Mouse (Mus musculus): ENCODE measurements around the gene Pcp4l1. TPM values are rescaled to one million over a fixed set of nuclear protein-coding genes. Genes with fewer than 3 reads are reported as not detected.

Gene Pcp4l1
- polyA plus RNA-seq, 1 experiment from 2014 or later: 5.1 TPM

GRCm38 (mm10) chr1:171189476-171190114 lies 6.5 kb downstream of the Pcp4l1 start:
- peaks cover 14% of the 10 kb centered on the region for H3K27me3 ChIP-seq (ENCODE audit: insufficient read depth, low read length)
- no peaks in the 10 kb centered on the region for H3K9me3 ChIP-seq (ENCODE audit: low read length)
- H3K4me3 ChIP-seq (ENCODE audit: low read length): no peak overlapping the region
- peak overlapping the region; percentile 21; the same call in 1 of the 2 replicates for H3K27ac ChIP-seq (ENCODE audit: low read length)
- H3K4me2 ChIP-seq (replicated peaks; ENCODE audit: low read depth, low read length): no peak overlapping the region; the same call in 1 of the 2 replicates
- ATAC-seq (ENCODE audit: low FRiP score, low TSS enrichment): peak; percentile 13; the same call in 1 of the 2 replicates
- no peaks in the 10 kb centered on the region for H3K36me3 ChIP-seq (ENCODE audit: insufficient read depth, low read length)
- H3K4me1 ChIP-seq (ENCODE audit: insufficient read depth, low read length): peaks cover 21% of the 10 kb centered on the region
- no peak overlapping the region for H3K9ac ChIP-seq (replicated peaks; ENCODE audit: low read length)
- WGBS: 47% methylated on average over 14 of the region's 14 CpGs

GRCm38 (mm10) chr1:171189046-171189445 lies 7.0 kb downstream of the Pcp4l1 start:
- 33% methylated on average over 8 of the region's 8 CpGs for WGBS
- Histone ChIP-seq H3K27ac (ENCODE audit: low read length) (peak overlapping the region; percentile 21; the same call in 1 of the 2 replicates), H3K9ac (replicated peaks; ENCODE audit: low read length) (no peak overlapping the region)

GRCm38 (mm10) chr1:171187851-171188700 lies 8.0 kb downstream of the Pcp4l1 start:
- Histone ChIP-seq H3K4me3 (ENCODE audit: low read length) (no peak overlapping the region), H3K36me3 (ENCODE audit: insufficient read depth, low read length) (no peaks in the 10 kb centered on the region), H3K9me3 (ENCODE audit: low read length) (no peaks in the 10 kb centered on the region), H3K27ac (ENCODE audit: low read length) (no peak overlapping the region), H3K4me2 (replicated peaks; ENCODE audit: low read depth, low read length) (no peak overlapping the region), H3K27me3 (ENCODE audit: insufficient read depth, low read length) (peaks cover 4% of the 10 kb centered on the region; the same call in 1 of the 2 replicates), H3K9ac (replicated peaks; ENCODE audit: low read length) (no peak overlapping the region), H3K4me1 (ENCODE audit: insufficient read depth, low read length) (peaks cover 15% of the 10 kb centered on the region)
- ATAC-seq (ENCODE audit: low FRiP score, low TSS enrichment): no peak
- 54% methylated on average over 13 of the region's 13 CpGs for WGBS

More at GRCm38 (mm10) chr1:171189046-171189445, 7.0 kb downstream of the Pcp4l1 start:
- Histone ChIP-seq H3K4me2 (replicated peaks; ENCODE audit: low read depth, low read length) (no peak overlapping the region; the same call in 1 of the 2 replicates), H3K36me3 (ENCODE audit: insufficient read depth, low read length) (no peaks in the 10 kb centered on the region), H3K4me3 (ENCODE audit: low read length) (no peak overlapping the region), H3K27me3 (ENCODE audit: insufficient read depth, low read length) (peaks cover 8% of the 10 kb centered on the region), H3K9me3 (ENCODE audit: low read length) (no peaks in the 10 kb centered on the region), H3K4me1 (ENCODE audit: insufficient read depth, low read length) (peaks cover 21% of the 10 kb centered on the region)
- peak; percentile 47 for ATAC-seq (ENCODE audit: low FRiP score, low TSS enrichment)

DNA sequence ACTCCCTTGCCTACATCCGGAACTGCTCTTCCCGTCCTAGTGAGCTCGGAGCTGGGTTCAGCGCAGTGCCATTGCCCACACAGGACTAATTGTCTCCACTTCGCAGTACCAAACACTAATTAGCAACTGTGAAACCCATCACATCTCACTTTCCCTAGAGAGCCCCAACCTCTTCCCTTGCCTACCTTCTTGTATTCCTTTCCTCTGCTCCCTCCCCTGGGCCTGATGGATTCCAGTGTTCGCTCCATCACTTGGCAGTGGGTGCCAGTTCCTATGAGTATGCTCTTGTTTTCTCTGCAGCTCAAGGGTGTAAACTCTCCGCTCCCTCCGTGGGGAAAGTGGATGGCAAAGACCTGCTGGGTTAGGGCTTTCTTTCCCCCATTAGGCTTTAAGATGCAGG lies 10.4 kb downstream of the Pcp4l1 start:
- WGBS: 73% methylated on average over 8 of the region's 8 CpGs
- no peaks in the 10 kb centered on the region for H3K27me3 ChIP-seq (ENCODE audit: insufficient read depth, low read length)
- no peak for ATAC-seq (ENCODE audit: low FRiP score, low TSS enrichment)
- no peak overlapping the region for H3K9ac ChIP-seq (replicated peaks; ENCODE audit: low read length)
- H3K4me2 ChIP-seq (replicated peaks; ENCODE audit: low read depth, low read length): no peak overlapping the region
- H3K9me3 ChIP-seq (ENCODE audit: low read length): no peaks in the 10 kb centered on the region
- no peak overlapping the region for H3K27ac ChIP-seq (ENCODE audit: low read length)
- H3K36me3 ChIP-seq (ENCODE audit: insufficient read depth, low read length): no peaks in the 10 kb centered on the region
- H3K4me3 ChIP-seq (ENCODE audit: low read length): no peak overlapping the region
- peaks cover 11% of the 10 kb centered on the region for H3K4me1 ChIP-seq (ENCODE audit: insufficient read depth, low read length)

DNA sequence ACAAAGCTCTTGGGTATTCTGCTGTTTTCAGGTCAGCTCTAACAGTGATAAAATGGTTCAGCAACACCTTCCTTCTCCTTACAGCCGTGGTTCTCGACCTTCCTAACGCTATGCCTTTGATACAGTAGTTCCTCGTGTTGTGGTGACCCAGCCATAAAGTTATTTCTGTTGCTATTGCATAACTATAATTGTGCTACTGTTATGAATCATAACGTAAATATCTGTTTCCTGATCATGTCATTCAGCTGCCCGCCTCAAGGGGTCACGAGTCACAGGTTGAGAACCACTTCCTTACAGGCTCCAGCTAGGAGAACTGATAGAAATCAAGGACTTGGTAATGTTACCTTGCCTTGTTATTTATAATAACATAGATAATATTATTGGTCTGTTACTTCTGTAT lies 11.8 kb downstream of the Pcp4l1 start:
- H3K36me3 ChIP-seq (ENCODE audit: insufficient read depth, low read length): no peaks in the 10 kb centered on the region
- no peak for ATAC-seq (ENCODE audit: low FRiP score, low TSS enrichment)
- no peak overlapping the region for H3K4me3 ChIP-seq (ENCODE audit: low read length)
- H3K27ac ChIP-seq (ENCODE audit: low read length): peak overlapping the region; percentile 27; the same call in 1 of the 2 replicates
- no peaks in the 10 kb centered on the region for H3K27me3 ChIP-seq (ENCODE audit: insufficient read depth, low read length)
- 65% methylated on average over 7 of the region's 7 CpGs for WGBS
- H3K9me3 ChIP-seq (ENCODE audit: low read length): no peaks in the 10 kb centered on the region
- H3K4me2 ChIP-seq (replicated peaks; ENCODE audit: low read depth, low read length): no peak overlapping the region
- H3K4me1 ChIP-seq (ENCODE audit: insufficient read depth, low read length): peaks cover 6% of the 10 kb centered on the region
- H3K9ac ChIP-seq (replicated peaks; ENCODE audit: low read length): no peak overlapping the region

GRCm38 (mm10) chr1:171183620-171184019 lies 12.4 kb downstream of the Pcp4l1 start:
- ATAC-seq (ENCODE audit: low FRiP score, low TSS enrichment): no peak
- Histone ChIP-seq H3K4me2 (replicated peaks; ENCODE audit: low read depth, low read length) (no peak overlapping the region), H3K27me3 (ENCODE audit: insufficient read depth, low read length) (no peaks in the 10 kb centered on the region), H3K36me3 (ENCODE audit: insufficient read depth, low read length) (no peaks in the 10 kb centered on the region), H3K4me1 (ENCODE audit: insufficient read depth, low read length) (no peaks in the 10 kb centered on the region; the same call in 1 of the 2 replicates), H3K9me3 (ENCODE audit: low read length) (no peaks in the 10 kb centered on the region), H3K9ac (replicated peaks; ENCODE audit: low read length) (no peak overlapping the region), H3K4me3 (ENCODE audit: low read length) (no peak overlapping the region), H3K27ac (ENCODE audit: low read length) (peak overlapping the region; percentile 31; the same call in 1 of the 2 replicates)
- WGBS: 62% methylated on average over 3 of the region's 3 CpGs

DNA sequence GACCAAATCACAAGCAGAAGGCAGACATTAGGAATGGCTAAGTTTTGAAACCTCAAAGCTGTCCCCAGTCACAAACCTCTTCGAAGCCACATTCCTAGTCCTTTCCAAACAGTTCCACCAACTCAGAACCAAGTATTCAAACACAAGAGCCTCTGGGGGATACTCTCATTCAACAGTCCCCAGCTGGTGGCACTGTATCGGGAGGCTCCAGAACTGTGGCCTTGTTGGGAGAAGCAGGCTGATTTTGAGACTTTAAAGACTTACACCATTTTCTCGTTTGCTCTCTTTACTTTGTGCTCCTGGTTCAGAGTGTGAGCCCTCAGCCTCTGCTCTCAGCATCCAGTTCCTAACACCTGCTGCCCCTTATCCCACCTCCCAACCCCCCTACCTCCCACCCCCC lies 13.0 kb downstream of the Pcp4l1 start:
- Histone ChIP-seq H3K4me1 (ENCODE audit: insufficient read depth, low read length) (no peaks in the 10 kb centered on the region), H3K4me2 (replicated peaks; ENCODE audit: low read depth, low read length) (no peak overlapping the region), H3K27me3 (ENCODE audit: insufficient read depth, low read length) (no peaks in the 10 kb centered on the region), H3K9ac (replicated peaks; ENCODE audit: low read length) (no peak overlapping the region), H3K27ac (ENCODE audit: low read length) (no peak overlapping the region), H3K36me3 (ENCODE audit: insufficient read depth, low read length) (no peaks in the 10 kb centered on the region), H3K9me3 (ENCODE audit: low read length) (no peaks in the 10 kb centered on the region), H3K4me3 (ENCODE audit: low read length) (no peak overlapping the region)
- no peak for ATAC-seq (ENCODE audit: low FRiP score, low TSS enrichment)
- 85% methylated on average over 3 of the region's 3 CpGs for WGBS

DNA sequence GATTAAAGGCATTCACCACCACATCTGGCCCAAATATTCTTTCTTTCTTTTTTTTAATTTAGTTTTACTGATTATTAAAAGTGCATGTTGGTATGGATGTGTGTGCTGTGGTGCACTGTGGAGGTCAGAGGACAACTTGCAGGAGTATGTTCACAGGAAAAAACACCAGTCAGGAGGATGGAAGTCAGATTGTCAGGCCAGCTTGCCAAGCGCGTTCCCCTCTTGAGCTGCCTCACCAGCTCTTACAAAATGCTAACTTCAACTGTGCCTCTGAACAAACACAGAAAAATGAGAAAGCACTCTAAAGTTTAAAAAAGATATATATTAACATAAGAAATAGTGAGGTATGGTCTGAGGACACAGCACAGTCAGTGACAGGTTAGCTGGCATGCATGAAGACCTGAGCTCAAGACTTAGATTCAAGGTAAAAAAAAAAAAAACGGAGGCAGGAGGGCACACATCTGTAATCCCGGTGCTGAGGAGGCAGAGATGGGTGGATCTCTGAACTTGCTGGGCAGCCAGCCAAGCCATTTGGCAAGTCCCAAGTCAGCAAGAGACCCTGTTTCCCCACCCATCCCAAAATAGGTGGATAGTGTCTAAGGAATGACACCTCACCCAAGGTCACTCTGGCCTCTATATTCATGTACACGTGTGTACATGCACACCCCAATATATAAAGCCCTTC lies 16.4 kb downstream of the Pcp4l1 start:
- no peak for ATAC-seq (ENCODE audit: low FRiP score, low TSS enrichment)

DNA sequence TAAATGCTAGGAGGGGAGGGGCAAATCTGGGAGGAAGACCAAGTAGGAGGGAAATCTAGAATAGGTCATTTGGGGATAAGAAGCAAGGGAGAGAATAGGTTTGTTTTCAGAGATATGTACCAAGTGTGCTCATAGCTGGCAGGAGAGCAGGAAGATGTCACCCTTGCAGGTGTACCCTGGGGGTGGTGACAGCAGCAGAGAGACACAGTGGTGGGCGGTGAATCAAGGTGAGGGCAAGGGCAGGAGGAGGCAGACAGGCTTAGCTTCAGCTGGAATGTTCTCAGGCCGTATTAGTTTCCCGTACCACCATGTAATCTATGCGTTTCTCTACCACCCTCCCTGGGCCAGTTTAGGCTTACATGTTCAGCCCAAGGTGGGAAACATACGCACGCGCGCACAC lies 23.3 kb downstream of the Pcp4l1 start:
- Histone ChIP-seq H3K9ac (replicated peaks; ENCODE audit: low read length) (no peak overlapping the region), H3K4me1 (ENCODE audit: insufficient read depth, low read length) (peaks cover 4% of the 10 kb centered on the region; the same call in 1 of the 2 replicates), H3K4me3 (ENCODE audit: low read length) (no peak overlapping the region), H3K36me3 (ENCODE audit: insufficient read depth, low read length) (no peaks in the 10 kb centered on the region), H3K27me3 (ENCODE audit: insufficient read depth, low read length) (no peaks in the 10 kb centered on the region), H3K9me3 (ENCODE audit: low read length) (no peaks in the 10 kb centered on the region), H3K4me2 (replicated peaks; ENCODE audit: low read depth, low read length) (no peak overlapping the region), H3K27ac (ENCODE audit: low read length) (no peak overlapping the region)
- WGBS: 97% methylated on average over 8 of the region's 8 CpGs
- no peak for ATAC-seq (ENCODE audit: low FRiP score, low TSS enrichment)

More for the DNA sequence above, 16.4 kb downstream of the Pcp4l1 start:
- H3K4me1 ChIP-seq (ENCODE audit: insufficient read depth, low read length): no peaks in the 10 kb centered on the region
- no peak overlapping the region for H3K4me3 ChIP-seq (ENCODE audit: low read length)
- H3K9ac ChIP-seq (replicated peaks; ENCODE audit: low read length): no peak overlapping the region
- no peak overlapping the region for H3K27ac ChIP-seq (ENCODE audit: low read length)
- H3K27me3 ChIP-seq (ENCODE audit: insufficient read depth, low read length): no peaks in the 10 kb centered on the region
- no peak overlapping the region for H3K4me2 ChIP-seq (replicated peaks; ENCODE audit: low read depth, low read length)
- H3K9me3 ChIP-seq (ENCODE audit: low read length): no peaks in the 10 kb centered on the region
- H3K36me3 ChIP-seq (ENCODE audit: insufficient read depth, low read length): no peaks in the 10 kb centered on the region
- 72% methylated on average over 5 of the region's 5 CpGs for WGBS

All from kidney, embryonic 16.5 days (tissue).